Mouse (Mus musculus) ovary, postnatal 14 days (tissue): ENCODE data around the gene Ubqln1.
A peak's percentile ranks its signal among the peaks of the same experiment; 100 is the strongest.
"Not testable (repeated sequence)": the region's sequence is repeated elsewhere in the genome, so short reads cannot be mapped to it uniquely, and the experiment has no call there.

Experiments
- DNase-seq: peaks from one replicate; pipeline ENCODE4 v3.0.0; 2022; ENCODE audit warnings: low spot score

Gene Ubqln1

DNA sequence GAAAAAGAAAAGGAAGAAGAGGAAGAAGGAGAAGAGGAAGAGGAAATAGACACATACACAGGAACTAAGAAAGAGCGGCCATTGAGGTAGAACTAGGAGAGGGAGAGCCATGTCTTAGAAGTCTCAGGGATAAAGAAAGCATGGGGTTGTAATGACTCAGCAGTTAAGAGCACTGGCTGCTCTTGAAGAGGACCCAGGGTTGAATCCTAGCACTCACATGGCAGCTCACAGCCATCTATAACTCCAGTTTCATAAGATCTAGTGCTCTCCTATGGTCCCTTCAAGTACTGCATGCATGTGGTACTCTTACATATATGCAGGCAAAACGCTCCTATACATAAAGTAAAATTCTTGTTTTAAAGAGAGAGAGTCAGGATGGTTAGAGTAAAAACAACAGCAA, 59.4 kb downstream of the Ubqln1 start:
- no peak for DNase-seq

- no peak for DNase-seq
These were observed 65.0 kb downstream of the Ubqln1 start for GRCm38 (mm10) chr13:58150442-58150841.

GRCm38 (mm10) chr13:58149629-58150028, 65.8 kb downstream of the Ubqln1 start:
- DNase-seq = no peak

- no peak for DNase-seq
These were observed 66.4 kb downstream of the Ubqln1 start for GRCm38 (mm10) chr13:58149033-58149558.

GRCm38 (mm10) chr13:58148256-58148831, 67.1 kb downstream of the Ubqln1 start:
- DNase-seq = no peak

- DNase-seq = no peak
These were observed 67.7 kb downstream of the Ubqln1 start for GRCm38 (mm10) chr13:58147760-58148159.

DNA sequence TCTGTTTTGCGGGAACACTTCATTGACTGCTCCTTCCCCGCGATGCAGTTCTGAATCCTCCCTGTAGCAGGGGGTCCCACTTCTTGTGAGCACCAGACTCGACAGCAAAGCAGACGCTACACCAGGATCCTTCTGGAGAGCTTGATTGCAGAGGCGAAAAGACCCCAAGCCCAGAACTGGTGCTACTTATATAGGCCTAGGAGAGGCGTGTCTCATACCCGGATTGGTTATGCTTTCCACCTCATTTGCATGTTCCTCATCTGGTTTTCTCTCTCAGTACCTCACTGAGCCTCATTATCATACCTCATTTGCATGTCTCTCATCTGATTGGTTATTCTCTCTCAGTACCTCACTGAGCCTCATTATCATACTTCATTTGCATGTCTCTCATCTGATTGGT, 68.8 kb downstream of the Ubqln1 start:
- DNase-seq = not testable (repeated sequence)

DNA sequence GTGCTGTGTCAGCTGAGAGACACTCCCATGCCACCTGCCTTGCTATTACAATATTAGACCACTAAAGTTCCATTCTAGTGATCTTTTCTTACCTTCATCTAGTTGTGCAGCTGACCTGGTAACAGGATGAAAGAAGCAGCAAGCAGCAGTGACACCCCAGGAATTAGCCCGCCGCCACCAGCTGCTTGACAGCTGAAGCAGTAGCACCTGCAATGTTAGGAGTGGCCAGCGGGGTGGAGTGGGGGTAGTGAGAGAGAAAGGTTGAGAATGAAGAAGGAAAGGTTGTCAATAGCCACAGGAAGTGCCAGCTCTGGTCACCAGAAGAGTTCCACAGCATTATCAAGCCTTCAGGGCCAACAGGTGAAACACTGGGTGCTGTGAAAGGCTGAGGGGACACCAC, 83.8 kb downstream of the Ubqln1 start:
- DNase-seq = no peak

DNA sequence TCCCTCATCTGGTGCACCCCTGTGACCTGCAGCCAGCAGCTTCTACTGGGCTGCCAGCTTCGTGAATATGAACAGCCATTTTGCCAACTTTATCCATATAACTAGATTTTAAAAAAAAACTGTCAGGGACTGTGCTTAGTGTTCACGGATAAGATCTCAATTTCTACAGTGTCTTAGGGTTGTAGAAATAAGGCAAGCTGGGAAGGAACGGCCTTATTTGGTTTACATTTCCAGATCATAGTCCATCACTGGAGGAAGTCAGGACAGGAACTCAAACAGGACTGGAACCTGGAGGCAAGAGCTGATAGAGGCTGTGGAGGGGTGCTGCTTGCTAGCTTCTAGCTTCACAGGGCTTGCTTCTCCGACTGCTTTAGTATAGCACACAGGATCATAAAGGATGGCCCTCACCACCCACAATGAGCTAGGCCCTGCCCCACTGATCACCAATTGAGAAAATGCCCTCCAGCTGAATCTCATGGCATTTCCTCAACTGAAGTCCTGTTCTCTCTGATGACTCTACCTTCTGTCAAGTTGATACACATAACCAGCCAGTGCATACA, 85.7 kb downstream of the Ubqln1 start:
- DNase-seq = no peak

DNA sequence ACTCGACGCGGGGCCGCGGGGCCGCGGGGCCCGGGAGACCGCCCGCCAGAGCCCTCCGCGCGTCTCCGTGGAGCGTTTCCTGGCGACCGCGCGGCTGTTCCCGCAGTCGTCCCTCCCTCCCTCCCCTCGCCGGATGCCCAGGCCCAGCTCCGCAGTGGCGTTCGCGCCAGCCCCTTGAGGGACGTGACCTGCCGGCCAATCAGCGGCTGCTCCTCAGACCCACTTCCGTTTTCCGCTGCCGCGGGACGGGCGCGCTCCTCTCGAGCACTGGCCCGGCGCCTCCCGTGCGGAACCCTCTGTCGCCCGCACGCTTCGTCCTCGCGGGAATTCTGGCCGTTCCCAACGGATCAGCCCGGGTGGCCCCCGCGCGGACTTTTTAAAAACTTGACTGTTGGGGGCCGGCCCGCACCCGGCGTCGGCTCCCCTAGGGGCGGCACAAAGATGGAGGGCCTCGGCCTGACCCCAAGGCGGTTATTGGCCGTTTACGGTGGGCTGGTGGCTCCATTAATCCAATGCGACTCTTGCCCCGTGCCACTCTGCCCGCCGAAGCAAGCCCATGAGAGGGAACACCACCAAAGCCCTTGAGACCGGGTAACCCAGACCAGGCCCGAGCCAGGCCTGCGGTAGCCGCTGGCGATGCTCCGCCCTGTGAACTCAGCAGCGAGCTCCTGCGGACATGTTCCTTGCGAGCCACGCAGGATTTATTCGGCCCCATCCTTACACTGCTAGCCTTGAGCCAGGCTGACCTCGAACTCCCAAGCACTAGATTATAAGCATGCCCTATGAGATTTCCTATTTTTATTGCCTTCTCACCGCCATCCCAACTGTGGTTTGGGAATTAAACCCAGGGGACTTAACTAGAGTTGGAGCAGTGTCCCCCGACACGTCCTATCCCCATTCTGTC, 86.4 kb downstream of the Ubqln1 start:
- peak; percentile 90 for DNase-seq

- peak; percentile 96 for DNase-seq
These were observed 87.1 kb downstream of the Ubqln1 start, which contains the start of gene Hnrnpa0 for GRCm38 (mm10) chr13:58128396-58128767. TSS of gene Hnrnpa0 (minus strand) at chr13:58128556.

GRCm38 (mm10) chr13:58127766-58128361, 87.6 kb downstream of the Ubqln1 start:
- no peak for DNase-seq

DNA sequence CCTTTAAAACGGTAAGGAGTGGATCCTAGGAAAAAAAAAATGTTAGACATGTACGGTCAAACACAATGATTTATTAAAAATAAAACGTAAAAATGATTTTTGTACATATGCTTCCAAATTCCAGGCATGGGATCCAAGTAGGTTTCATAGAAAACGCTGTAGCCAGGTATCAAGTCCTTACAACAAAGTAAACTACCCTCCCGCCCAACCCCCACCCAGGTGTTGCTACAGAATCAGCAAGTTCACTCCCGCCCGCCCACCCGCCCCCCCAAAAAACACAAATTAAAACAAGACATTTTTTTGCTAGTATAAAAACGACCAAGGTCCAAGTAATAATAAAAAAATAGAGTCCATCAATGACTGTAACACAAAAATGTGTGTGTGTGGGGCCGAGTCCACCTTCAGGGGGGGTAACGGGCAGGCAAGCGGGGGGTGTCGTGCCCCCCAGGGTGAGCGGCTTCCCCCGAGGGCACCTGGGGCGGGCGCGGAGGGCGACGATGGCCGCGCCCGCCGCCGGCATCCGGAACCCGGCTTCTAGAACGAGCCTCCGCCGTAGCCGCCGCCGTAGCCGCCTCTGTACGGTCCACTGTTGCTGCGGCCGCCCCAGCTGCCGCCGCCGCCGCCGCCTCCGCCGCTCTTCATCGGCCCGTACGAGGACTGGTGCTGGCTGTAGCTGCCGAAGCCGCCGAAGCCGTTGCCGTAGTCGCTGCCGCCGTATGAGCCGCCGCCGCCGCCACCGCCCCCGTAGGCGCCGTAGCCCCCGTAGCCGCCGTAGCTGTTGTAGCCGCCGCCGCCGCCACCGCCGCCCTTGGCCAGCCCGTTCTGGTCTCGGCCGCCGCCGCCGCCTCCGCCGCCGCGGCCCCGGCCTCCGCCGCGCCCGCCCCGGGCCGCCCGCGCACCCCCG, 88.3 kb downstream of the Ubqln1 start:
- DNase-seq = no peak
